ENCODE assay signal across 8 mouse cellular contexts in genomic region chr11:105362946-105363597, GRCm38 (mm10).
A peak's percentile ranks its signal among the peaks of the same experiment; 100 is the strongest.
DNase-seq lines count a peak whose midpoint lies in the region; ATAC-seq lines count a peak whose summit lies in the region.

No protein-coding gene starts in this region.

- peak; percentile 82 for DNase-seq in T-cell, adult 2 months (ENCODE audit: low spot score)
- DNase-seq in cerebellum, postnatal 25 days = peak; percentile 83 to 92
- DNase-seq in frontal cortex, postnatal 25 days (ENCODE audit: low spot score in 2 of 2) = peak; percentile 78 to 81
- peak; percentile 81 to 86 for DNase-seq in layer of hippocampus, postnatal 36 days
- peak; percentile 90 for DNase-seq in lung, postnatal 14 days
- DNase-seq in retina, embryonic 14.5 days (ENCODE audit: low spot score) = peak; percentile 86
- peak; percentile 77 to 81 for DNase-seq in thymus, postnatal 36 days

- ATAC-seq in hindbrain, embryonic 13.5 days (ENCODE audit: low FRiP score) = peak; percentile 80

- peak overlapping the region; percentile 89 for H3K27ac ChIP-seq in hindbrain, embryonic 13.5 days

- H3K36me3 ChIP-seq in hindbrain, embryonic 13.5 days = no peaks in the 10 kb centered on the region

- H3K9me3 ChIP-seq in hindbrain, embryonic 13.5 days = no peaks in the 10 kb centered on the region

- H3K4me3 ChIP-seq in hindbrain, embryonic 13.5 days = peak overlapping the region; percentile 59

- peak overlapping the region; percentile 88 for H3K9ac ChIP-seq in hindbrain, embryonic 13.5 days

- peaks cover 39% of the 10 kb centered on the region for H3K4me1 ChIP-seq in hindbrain, embryonic 13.5 days (replicated peaks)

- WGBS in hindbrain, embryonic 13.5 days = under 1% methylated on average over 40 of the region's 40 CpGs

- 0 out of 2 replicates have a peak, but pooled peaks cover 3% of the 10 kb centered on the region for H3K27me3 ChIP-seq in hindbrain, embryonic 13.5 days

- H3K4me2 ChIP-seq in hindbrain, embryonic 13.5 days = peak overlapping the region; percentile 73

Comparison
In these comparisons a context has a peak if more than half of its experiments do, and no peak if none do; other contexts are left out.
1. Peak in every context shown above with its lines: DNase-seq, ATAC-seq, H3K4me3 ChIP-seq and H3K27ac ChIP-seq.